Mouse (Mus musculus): Measurements from ENCODE around the gene Dcaf8. TPM values are rescaled to one million over a fixed set of nuclear protein-coding genes. Genes with fewer than 3 reads are reported as not detected.
A peak's percentile ranks its signal among the peaks of the same experiment; 100 is the strongest.

Dcaf8 gene
- total and polyA plus RNA-seq, 2 experiments from 2014 or later: 62.7 to 76.8 TPM

- ATAC-seq (no peak), DNase-seq (no peak)
- Histone ChIP-seq H3K27ac (ENCODE audit: low read depth, low read length) (peak within 1 kb of the TSS; percentile 30), H3K4me3 (ENCODE audit: low read depth, low read length) (no peak within 1 kb of the TSS), H3K4me2 (ENCODE audit: low read depth) (no peak within 1 kb of the TSS), H3K9me3 (ENCODE audit: low read length) (no peaks in the 10 kb centered on the region), H3K36me3 (ENCODE audit: insufficient read depth) (no peaks in the 10 kb centered on the region), H3K27me3 (ENCODE audit: insufficient read depth, low read length) (no peaks in the 10 kb centered on the region), H3K4me1 (ENCODE audit: insufficient read depth) (no peaks in the 10 kb centered on the region), H3K9ac (no peak within 1 kb of the TSS)
- no peak for TF ChIP-seq CTCF (IDR thresholded peaks at IDR 0.05; ENCODE audit: low read depth)
- 69% methylated on average over 19 of the region's 19 CpGs for WGBS
Measured at GRCm38 (mm10) chr1:172219451-172220406, 71.8 kb downstream of the Dcaf8 start, which contains the start of gene Casq1. TSS of gene Casq1 (minus strand) at chr1:172219868.

- WGBS: 14% methylated on average over 10 of the region's 10 CpGs
- DNase-seq (peak; percentile 70), ATAC-seq (peak; percentile 53)
- Histone ChIP-seq H3K4me2 (ENCODE audit: low read depth) (no peak overlapping the region), H3K9me3 (ENCODE audit: low read length) (no peaks in the 10 kb centered on the region), H3K27ac (ENCODE audit: low read depth, low read length) (peak overlapping the region; percentile 30), H3K4me1 (ENCODE audit: insufficient read depth) (no peaks in the 10 kb centered on the region), H3K9ac (no peak overlapping the region), H3K36me3 (ENCODE audit: insufficient read depth) (no peaks in the 10 kb centered on the region), H3K4me3 (ENCODE audit: low read depth, low read length) (no peak overlapping the region), H3K27me3 (ENCODE audit: insufficient read depth, low read length) (no peaks in the 10 kb centered on the region)
- no peak for TF ChIP-seq CTCF (IDR thresholded peaks at IDR 0.05; ENCODE audit: low read depth)
Measured at GRCm38 (mm10) chr1:172220414-172220813, 72.5 kb downstream of the Dcaf8 start.

DNA sequence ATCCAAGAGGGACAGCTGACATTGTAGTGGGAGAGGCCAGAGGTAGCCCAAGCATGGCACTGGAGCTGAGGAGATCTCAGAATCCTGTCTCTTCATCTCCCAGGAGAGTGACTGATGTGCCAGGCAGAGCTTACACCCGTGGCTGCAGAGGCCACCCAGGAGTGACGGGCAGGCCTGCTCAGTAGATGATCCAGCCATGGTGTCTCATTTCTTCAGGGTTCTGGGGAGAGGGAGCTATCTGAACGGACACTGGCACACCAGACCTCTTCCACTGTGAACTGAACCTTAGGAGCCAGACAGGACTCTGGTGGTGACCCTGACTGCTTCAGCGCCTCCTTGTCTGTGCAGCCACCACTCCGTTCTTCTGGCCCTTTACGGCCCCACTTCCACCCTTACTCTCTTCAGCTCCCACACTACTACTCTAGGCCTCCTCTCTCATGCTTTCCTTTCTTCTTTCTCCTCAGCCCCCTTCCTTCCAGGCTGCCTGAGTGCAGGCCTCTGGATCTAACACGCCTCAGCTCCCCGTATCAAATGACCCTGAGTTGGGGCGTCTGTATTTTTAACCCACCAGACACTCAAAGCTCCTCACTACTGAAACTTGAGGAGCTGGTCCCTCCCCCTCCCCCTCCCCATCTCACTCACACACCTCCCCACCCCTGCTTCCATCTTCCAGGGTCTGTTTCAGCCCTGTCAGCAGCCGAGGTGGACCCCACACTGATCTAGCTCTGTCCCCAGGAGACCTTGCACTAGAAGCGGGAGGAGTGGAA lies 73.6 kb downstream of the Dcaf8 start:
- WGBS: 46% methylated on average over 11 of the region's 11 CpGs
- no peaks in the 10 kb centered on the region for H3K27me3 ChIP-seq (ENCODE audit: insufficient read depth, low read length)

GRCm38 (mm10) chr1:172228209-172228608 lies 80.3 kb downstream of the Dcaf8 start:
- ATAC-seq (peak; percentile 61; the same call in 1 of the 2 replicates), DNase-seq (peak; percentile 65)
- H3K9me3 ChIP-seq (ENCODE audit: low read length): no peaks in the 10 kb centered on the region
- no peak overlapping the region for H3K4me2 ChIP-seq (ENCODE audit: low read depth)
- no peak overlapping the region for H3K9ac ChIP-seq
- TF ChIP-seq CTCF (IDR thresholded peaks at IDR 0.05; ENCODE audit: low read depth): no peak
- H3K27ac ChIP-seq (ENCODE audit: low read depth, low read length): no peak overlapping the region
- H3K4me3 ChIP-seq (ENCODE audit: low read depth, low read length): no peak overlapping the region
- H3K4me1 ChIP-seq (ENCODE audit: insufficient read depth): no peaks in the 10 kb centered on the region
- no peaks in the 10 kb centered on the region for H3K27me3 ChIP-seq (ENCODE audit: insufficient read depth, low read length)
- WGBS: 43% methylated on average over 2 of the region's 2 CpGs
- H3K36me3 ChIP-seq (ENCODE audit: insufficient read depth): no peaks in the 10 kb centered on the region

More for the DNA sequence above, 73.6 kb downstream of the Dcaf8 start:
- ATAC-seq (no peak), DNase-seq (no peak)
- no peaks in the 10 kb centered on the region for H3K36me3 ChIP-seq (ENCODE audit: insufficient read depth)
- H3K9ac ChIP-seq: no peak overlapping the region
- no peak overlapping the region for H3K4me2 ChIP-seq (ENCODE audit: low read depth)
- H3K4me3 ChIP-seq (ENCODE audit: low read depth, low read length): no peak overlapping the region
- TF ChIP-seq CTCF (IDR thresholded peaks at IDR 0.05; ENCODE audit: low read depth): no peak
- no peak overlapping the region for H3K27ac ChIP-seq (ENCODE audit: low read depth, low read length)
- H3K9me3 ChIP-seq (ENCODE audit: low read length): no peaks in the 10 kb centered on the region
- H3K4me1 ChIP-seq (ENCODE audit: insufficient read depth): no peaks in the 10 kb centered on the region

- Histone ChIP-seq H3K4me1 (ENCODE audit: insufficient read depth) (no peaks in the 10 kb centered on the region), H3K9ac (no peak overlapping the region), H3K4me3 (ENCODE audit: low read depth, low read length) (no peak overlapping the region), H3K27me3 (ENCODE audit: insufficient read depth, low read length) (no peaks in the 10 kb centered on the region), H3K4me2 (ENCODE audit: low read depth) (no peak overlapping the region), H3K27ac (ENCODE audit: low read depth, low read length) (no peak overlapping the region), H3K36me3 (ENCODE audit: insufficient read depth) (no peaks in the 10 kb centered on the region), H3K9me3 (ENCODE audit: low read length) (no peaks in the 10 kb centered on the region)
- DNase-seq (no peak), ATAC-seq (no peak)
- 95% methylated on average over 1 of the region's 1 CpGs for WGBS
- no peak for TF ChIP-seq CTCF (IDR thresholded peaks at IDR 0.05; ENCODE audit: low read depth)
Measured at GRCm38 (mm10) chr1:172229215-172229614, 81.3 kb downstream of the Dcaf8 start.

DNA sequence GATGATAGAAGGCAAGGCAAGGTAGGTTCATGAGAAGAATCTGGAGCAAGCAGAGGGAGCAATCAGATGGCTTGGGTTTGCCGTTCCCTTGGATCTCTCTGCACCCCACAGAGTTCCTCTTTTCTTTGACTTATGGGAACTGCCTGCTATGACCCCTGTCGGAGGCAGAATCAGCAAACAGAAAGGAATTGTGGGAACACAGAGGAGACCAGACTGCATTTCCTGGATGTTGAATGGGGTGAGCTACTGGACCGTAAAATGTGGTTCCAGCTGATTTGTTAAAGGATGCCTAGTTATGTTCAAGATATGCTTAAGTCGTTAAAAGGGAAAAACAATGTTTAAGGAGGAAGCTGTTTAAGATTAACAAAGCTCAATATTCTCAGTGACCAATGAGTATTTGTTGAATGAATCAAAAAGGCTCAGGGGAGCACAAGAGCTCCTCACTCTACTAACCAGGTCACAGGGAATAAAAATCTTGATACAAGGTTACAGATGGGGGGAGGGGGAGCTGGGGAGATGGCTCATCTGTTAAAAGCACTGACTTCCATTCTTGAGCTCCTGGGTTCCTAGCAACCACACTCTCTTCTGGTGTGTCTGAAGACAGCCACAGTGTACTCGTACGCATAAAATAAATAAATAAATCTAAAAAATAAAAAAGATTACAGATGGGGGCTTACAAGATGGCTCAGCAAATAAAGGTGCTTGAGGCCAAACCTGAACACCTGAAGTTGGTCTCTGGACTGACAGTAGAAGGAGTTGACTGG lies 93.2 kb downstream of the Dcaf8 start:
- H3K9me3 ChIP-seq (ENCODE audit: low read length): no peaks in the 10 kb centered on the region
- WGBS: 30% methylated on average over 6 of the region's 6 CpGs
- H3K4me3 ChIP-seq (ENCODE audit: low read depth, low read length): no peak overlapping the region
- no peak overlapping the region for H3K9ac ChIP-seq
- no peaks in the 10 kb centered on the region for H3K36me3 ChIP-seq (ENCODE audit: insufficient read depth)
- H3K4me1 ChIP-seq (ENCODE audit: insufficient read depth): no peaks in the 10 kb centered on the region
- DNase-seq: no peak
- H3K4me2 ChIP-seq (ENCODE audit: low read depth): no peak overlapping the region
- H3K27me3 ChIP-seq (ENCODE audit: insufficient read depth, low read length): no peaks in the 10 kb centered on the region
- no peak overlapping the region; the same call in 1 of the 2 replicates for H3K27ac ChIP-seq (ENCODE audit: low read depth, low read length)
- TF ChIP-seq CTCF (IDR thresholded peaks at IDR 0.05; ENCODE audit: low read depth): no peak
- ATAC-seq: no peak

Measured in forebrain, postnatal 0 days (tissue).